Mouse (Mus musculus) cortical plate, adult 2 months (tissue): ENCODE data around the gene Camp. TPM values are rescaled to one million over a fixed set of nuclear protein-coding genes. Genes with fewer than 3 reads are reported as not detected.
"Not testable (repeated sequence)": the region's sequence is repeated elsewhere in the genome, so short reads cannot be mapped to it uniquely, and the experiment has no call there.

Experiments
- H3K27ac ChIP-seq: fragments of 200-500 bp; 2 replicates; pipeline ENCODE4 v1.5.1; 2012; ENCODE audit warnings: low read length, control low read depth, inconsistent platforms; ENCODE audit not compliant: insufficient read depth
- H3K4me1 ChIP-seq: fragments of 200-500 bp; 2 replicates; pipeline ENCODE4 v1.6.1; 2011; ENCODE audit warnings: low read length; ENCODE audit not compliant: control insufficient read depth, insufficient read depth
- H3K4me3 ChIP-seq: fragments of 200-500 bp; 2 replicates; pipeline ENCODE4 v1.5.1; 2011; ENCODE audit warnings: mild to moderate bottlenecking, low read length, control low read depth; ENCODE audit not compliant: insufficient read depth
- CTCF ChIP-seq: fragments of 200-500 bp; IDR thresholded peaks from 2 replicates; pipeline ENCODE4 v1.5.1; 2011; ENCODE audit warnings: mild to moderate bottlenecking, control low read depth, low read length; ENCODE audit not compliant: insufficient read depth; ENCODE audit errors: extremely low read depth
- POLR2A ChIP-seq: fragments of 200-500 bp; IDR thresholded peaks from 2 replicates; pipeline ENCODE4 v1.6.1; 2011; ENCODE audit warnings: mild to moderate bottlenecking, low read length, control low read depth; ENCODE audit not compliant: insufficient read depth; ENCODE audit errors: extremely low read depth
- polyA plus RNA-seq: library from polyadenylated mRNA; depleted of rRNA; stranded (reverse); fragments of >200 nt; gene quantifications from 2 replicates; pipeline ENCODE4 v1.2.3, GENCODE M21; 2012; rRNA removed

Camp gene
- polyA plus RNA-seq, 1 experiment: 0.21 TPM

DNA sequence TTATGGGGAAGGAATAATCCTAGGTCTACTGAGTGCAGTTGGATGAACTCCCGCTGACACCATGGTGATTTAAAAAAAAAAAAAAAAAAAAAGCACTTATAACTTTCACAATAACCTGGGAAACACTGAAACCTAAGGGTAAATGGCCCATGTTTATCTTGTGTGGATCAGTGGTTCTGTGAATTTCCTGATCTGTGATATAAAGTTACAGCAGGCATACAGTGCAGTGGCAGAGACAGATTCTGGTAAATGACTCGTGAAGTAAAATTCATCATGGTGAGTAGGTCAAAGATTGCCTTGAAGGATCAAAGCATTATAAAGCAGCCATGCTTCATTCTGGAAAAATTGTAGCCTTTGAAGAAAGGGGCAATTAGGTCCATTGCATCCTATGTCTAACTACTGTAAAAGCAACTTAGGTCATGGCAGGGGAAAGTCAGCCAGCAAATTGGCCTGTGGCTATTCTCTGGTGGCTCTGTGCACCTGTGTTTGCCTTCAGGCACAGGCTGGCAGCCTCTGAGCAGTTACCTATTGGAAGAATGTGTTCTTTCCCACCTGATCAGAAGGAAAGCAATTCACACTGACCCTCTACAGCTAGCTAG lies 42.6 kb downstream of the Camp start:
- no peak overlapping the region for H3K4me3 ChIP-seq
- no peak overlapping the region for H3K27ac ChIP-seq
- H3K4me1 ChIP-seq: no peaks in the 10 kb centered on the region
- TF ChIP-seq POLR2A (no peak), CTCF (no peak)

DNA sequence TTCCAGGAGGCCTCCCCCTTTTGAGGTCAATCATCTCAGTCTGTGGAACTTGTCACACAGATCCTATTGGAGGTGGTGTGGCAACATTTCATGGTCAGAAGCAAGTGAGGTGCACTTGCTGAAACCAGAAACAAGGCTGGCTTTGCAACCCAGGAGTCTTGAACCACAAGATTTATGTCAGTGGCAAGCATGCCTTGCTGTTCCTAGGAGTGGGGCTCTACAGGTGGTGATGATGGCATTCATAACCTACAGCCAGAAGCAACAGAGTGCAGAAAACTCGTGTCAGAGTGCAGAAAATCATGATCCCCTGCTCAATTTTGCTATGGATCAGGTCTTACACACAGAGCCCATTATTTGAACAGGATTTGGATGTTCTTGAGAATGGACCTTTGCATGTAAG lies 43.2 kb downstream of the Camp start:
- no peak for TF ChIP-seq CTCF
- TF ChIP-seq POLR2A: no peak
- Histone ChIP-seq H3K27ac (no peak overlapping the region), H3K4me3 (no peak overlapping the region), H3K4me1 (no peaks in the 10 kb centered on the region)

DNA sequence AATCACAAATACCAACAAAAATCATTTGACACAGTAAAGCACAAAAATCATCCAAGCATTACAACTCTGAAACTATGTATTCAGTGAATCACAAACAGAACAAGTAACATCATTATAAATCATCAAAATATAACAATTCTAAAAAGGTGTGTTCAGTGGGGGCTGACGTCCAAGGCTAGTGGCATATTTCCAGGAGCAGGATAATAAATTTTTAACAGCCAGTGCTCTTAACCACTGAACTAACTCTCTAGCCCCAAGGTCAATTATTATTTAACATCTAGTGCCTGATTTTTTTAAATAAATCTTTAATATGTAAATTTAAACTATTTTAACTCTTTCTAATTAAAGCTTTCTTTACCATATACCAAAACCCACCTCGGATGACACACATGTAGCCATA lies 43.8 kb downstream of the Camp start:
- not testable (repeated sequence) for H3K4me3 ChIP-seq, H3K4me1 ChIP-seq, H3K27ac ChIP-seq

DNA sequence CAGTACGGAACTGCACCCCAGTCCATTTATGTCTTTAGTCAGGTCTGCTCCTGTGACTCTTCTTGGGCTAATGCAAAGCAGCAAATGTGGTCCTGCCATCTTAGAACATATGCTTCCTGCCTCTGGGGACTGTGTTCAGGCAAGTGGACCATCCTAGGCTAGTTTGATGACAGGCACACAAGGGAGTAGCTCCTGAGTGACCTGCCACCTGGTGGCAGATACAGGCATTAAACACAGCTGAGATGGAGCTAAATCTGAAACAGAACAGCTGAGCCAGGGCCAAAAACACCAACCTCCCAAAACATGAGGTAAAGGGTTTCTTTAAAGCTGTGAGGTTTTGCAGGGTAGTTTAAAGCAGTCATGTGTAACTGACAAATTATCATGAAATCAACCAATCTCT lies 51.4 kb downstream of the Camp start:
- no peak overlapping the region for H3K27ac ChIP-seq
- H3K4me1 ChIP-seq: no peaks in the 10 kb centered on the region
- no peak overlapping the region for H3K4me3 ChIP-seq
- TF ChIP-seq CTCF (peak; percentile 41), POLR2A (no peak)

Other genes with a start within 250 kb of the Camp start
- not detected in 2 replicates for gene Fbxw24, start 223.6 kb downstream of the Camp start, polyA plus RNA-seq
- not detected in 2 replicates for gene Fbxw25, start 185.0 kb downstream of the Camp start, polyA plus RNA-seq
- gene Fbxw18, start 146.9 kb downstream of the Camp start, polyA plus RNA-seq: not detected in 2 replicates
- gene Fbxw26, start 103.5 kb downstream of the Camp start, polyA plus RNA-seq: not detected in 2 replicates
- gene Fbxw27, start 58.9 kb downstream of the Camp start, polyA plus RNA-seq: 0.42 TPM in 1 of 2 replicates, not detected in the other
- gene Spink8, start 37.3 kb downstream of the Camp start, polyA plus RNA-seq: 1.1 and 6.6 TPM in 2 replicates
- gene Nme6, start 16.9 kb downstream of the Camp start, polyA plus RNA-seq: 13.6 and 14.9 TPM in 2 replicates
- 3.0 and 3.7 TPM in 2 replicates for gene Cdc25a, start 26.0 kb upstream of the Camp start, polyA plus RNA-seq
- gene Map4, start 81.8 kb upstream of the Camp start, polyA plus RNA-seq: 337 and 346 TPM in 2 replicates